Mouse (Mus musculus) stomach, embryonic 16.5 days (tissue): Measurements from ENCODE around the gene Tap2. TPM values are rescaled to one million over a fixed set of nuclear protein-coding genes. Genes with fewer than 3 reads are reported as not detected.
A peak's percentile ranks its signal among the peaks of the same experiment; 100 is the strongest.

Experiments
- ATAC-seq: fragments of 200-750 bp; cut with Nextera tagmentation; 2 replicates; pipeline ENCODE4 v1.8.0; 2017; ENCODE audit warnings: moderate number of reproducible peaks, moderate TSS enrichment; ENCODE audit not compliant: insufficient read depth, low FRiP score
- H3K27ac ChIP-seq: fragments of 300-500 bp; sonication (generic); 2 replicates; pipeline ENCODE4 v1.5.1; 2014; ENCODE audit warnings: low read length
- H3K27me3 ChIP-seq: fragments of 300-500 bp; sonication (generic); 2 replicates; pipeline ENCODE4 v1.6.1; 2014; ENCODE audit warnings: low read length, control low read depth, mixed read lengths; ENCODE audit not compliant: control insufficient read depth, insufficient read depth
- H3K36me3 ChIP-seq: fragments of 300-500 bp; sonication (generic); 2 replicates; pipeline ENCODE4 v1.6.1; 2014; ENCODE audit warnings: low read length; ENCODE audit not compliant: control insufficient read depth, insufficient read depth
- H3K4me1 ChIP-seq: fragments of 300-500 bp; sonication (generic); 2 replicates; pipeline ENCODE4 v1.6.1; 2014; ENCODE audit warnings: low read length, control low read depth, mixed read lengths; ENCODE audit not compliant: control insufficient read depth, insufficient read depth
- H3K4me2 ChIP-seq: fragments of 300-500 bp; sonication (generic); 2 replicates; pipeline ENCODE4 v1.6.1; 2014; ENCODE audit warnings: low read depth, low read length, mixed read lengths
- H3K4me3 ChIP-seq: fragments of 300-500 bp; sonication (generic); replicated peaks from 2 replicates; pipeline ENCODE4 v1.5.1; 2014; ENCODE audit warnings: mild to moderate bottlenecking, low read length
- H3K9ac ChIP-seq: fragments of 300-500 bp; sonication (generic); 2 replicates; pipeline ENCODE4 v1.6.1; 2014; ENCODE audit warnings: low read length
- H3K9me3 ChIP-seq: fragments of 300-500 bp; sonication (generic); replicated peaks from 2 replicates; pipeline ENCODE4 v1.6.1; 2016; ENCODE audit warnings: low read length, control low read depth; ENCODE audit not compliant: control insufficient read depth
- WGBS: fragments of 180-500 bp; shearing (Covaris S2); extraction: QIAGEN DNeasy Blood & Tissue Kit; methylation state at CpG from one replicate; pipeline ENCODE4 v1.1.7; 2014; 5-methylcytosine and 5-hydroxymethylcytosine counted together
- polyA plus RNA-seq: library from polyadenylated mRNA; unstranded; fragments of >200 nt; fragmentation: Nextera tagmentation; extraction: Ambion mirVana; gene quantifications from 2 replicates; pipeline ENCODE4 v1.2.1, GENCODE M21; 2015

The Tap2 gene
- polyA plus RNA-seq, 1 experiment from 2014 or later, result 7.1 TPM

DNA sequence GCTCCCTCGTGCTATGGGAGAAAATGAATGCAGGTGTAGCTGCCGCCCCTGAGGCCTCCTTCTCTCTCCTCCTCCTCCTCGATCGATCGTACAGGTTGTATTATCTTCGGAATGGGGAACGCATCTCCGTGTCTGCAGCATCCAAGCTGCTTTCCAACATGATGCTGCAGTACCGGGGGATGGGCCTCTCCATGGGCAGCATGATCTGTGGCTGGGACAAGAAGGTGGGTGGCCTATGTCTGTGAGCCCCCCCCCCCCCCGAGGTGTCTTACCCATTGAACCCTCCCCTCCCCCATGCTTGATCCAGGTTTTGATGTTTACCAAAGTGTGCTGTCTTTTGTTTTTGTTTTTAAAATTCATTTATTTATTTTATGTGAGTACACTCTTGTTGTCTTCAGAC lies 3.3 kb upstream of the Tap2 start:
- Histone ChIP-seq H3K27me3 (peaks cover 30% of the 10 kb centered on the region), H3K9ac (no peak overlapping the region), H3K4me3 (no peak overlapping the region), H3K9me3 (no peaks in the 10 kb centered on the region), H3K36me3 (no peaks in the 10 kb centered on the region), H3K4me1 (peaks cover 13% of the 10 kb centered on the region), H3K4me2 (no peak overlapping the region), H3K27ac (no peak overlapping the region)
- 85% methylated on average over 10 of the region's 10 CpGs for WGBS
- no peak for ATAC-seq

DNA sequence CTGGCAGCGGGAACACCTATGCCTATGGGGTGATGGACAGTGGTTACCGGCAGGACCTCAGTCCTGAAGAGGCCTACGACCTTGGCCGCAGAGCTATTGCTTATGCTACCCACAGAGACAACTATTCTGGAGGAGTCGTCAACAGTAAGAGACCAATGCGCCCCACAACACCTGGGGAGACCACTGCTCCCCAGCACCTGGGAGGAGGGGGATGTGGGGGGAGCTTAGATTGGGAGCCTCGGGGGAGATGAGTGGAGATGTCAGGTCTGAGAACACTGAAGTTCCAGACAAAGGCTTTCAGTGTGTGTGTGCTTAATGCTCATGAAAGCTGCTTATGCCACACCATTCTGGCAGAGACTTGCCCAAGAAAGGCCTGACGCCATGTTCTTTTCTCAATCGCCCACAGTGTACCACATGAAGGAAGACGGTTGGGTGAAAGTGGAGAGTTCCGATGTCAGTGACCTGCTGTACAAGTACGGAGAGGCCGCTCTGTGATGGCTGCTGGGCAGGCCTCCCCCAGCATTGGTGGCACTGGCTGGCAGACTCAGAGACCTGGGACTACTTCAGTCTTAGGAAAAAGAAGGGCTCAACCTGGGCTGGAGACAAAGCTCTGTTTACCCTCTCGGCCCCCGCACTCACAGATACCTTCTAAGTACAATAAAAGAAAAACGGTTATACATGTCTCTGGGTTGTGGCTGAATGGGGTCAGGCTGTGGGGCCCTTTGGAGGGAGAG lies 2.4 kb upstream of the Tap2 start:
- Histone ChIP-seq H3K27ac (no peak overlapping the region), H3K4me2 (no peak overlapping the region), H3K9me3 (no peaks in the 10 kb centered on the region), H3K4me3 (no peak overlapping the region), H3K27me3 (peaks cover 30% of the 10 kb centered on the region), H3K9ac (no peak overlapping the region), H3K36me3 (no peaks in the 10 kb centered on the region), H3K4me1 (peaks cover 19% of the 10 kb centered on the region)
- 85% methylated on average over 16 of the region's 16 CpGs for WGBS
- no peak for ATAC-seq

DNA sequence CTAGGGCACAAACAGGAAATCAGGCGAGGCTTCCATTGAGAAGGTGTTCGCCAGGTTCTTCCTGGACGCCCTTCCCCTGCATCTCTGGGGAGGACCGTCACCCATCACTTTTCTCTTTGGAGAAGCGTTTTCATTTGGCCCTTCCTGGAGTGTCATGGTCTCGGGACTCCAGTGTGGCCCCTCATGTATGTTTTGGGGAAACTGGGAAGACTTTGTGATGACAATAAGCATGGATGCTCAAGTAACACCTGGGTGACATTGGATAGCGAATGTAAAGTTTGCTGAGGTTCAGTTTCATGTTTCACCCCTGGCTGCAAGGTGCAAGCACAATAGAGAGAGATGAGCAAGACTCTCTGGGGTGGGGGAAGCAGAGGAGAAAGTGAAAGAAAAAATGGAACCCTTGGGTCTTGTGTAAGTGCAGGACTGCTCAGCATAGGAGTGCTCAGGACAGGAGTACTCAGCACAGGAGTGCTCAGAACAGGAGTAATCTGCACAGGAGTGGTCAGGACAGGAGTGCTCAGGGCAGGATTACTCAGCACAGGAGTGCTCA lies 1.7 kb upstream of the Tap2 start:
- peaks cover 24% of the 10 kb centered on the region for H3K27me3 ChIP-seq
- no peak overlapping the region for H3K9ac ChIP-seq
- no peak overlapping the region for H3K27ac ChIP-seq
- H3K9me3 ChIP-seq, result no peaks in the 10 kb centered on the region
- 67% methylated on average over 7 of the region's 7 CpGs for WGBS
- no peak for ATAC-seq
- H3K4me1 ChIP-seq, result peaks cover 19% of the 10 kb centered on the region
- no peak overlapping the region for H3K4me3 ChIP-seq
- no peak overlapping the region for H3K4me2 ChIP-seq
- no peaks in the 10 kb centered on the region for H3K36me3 ChIP-seq

DNA sequence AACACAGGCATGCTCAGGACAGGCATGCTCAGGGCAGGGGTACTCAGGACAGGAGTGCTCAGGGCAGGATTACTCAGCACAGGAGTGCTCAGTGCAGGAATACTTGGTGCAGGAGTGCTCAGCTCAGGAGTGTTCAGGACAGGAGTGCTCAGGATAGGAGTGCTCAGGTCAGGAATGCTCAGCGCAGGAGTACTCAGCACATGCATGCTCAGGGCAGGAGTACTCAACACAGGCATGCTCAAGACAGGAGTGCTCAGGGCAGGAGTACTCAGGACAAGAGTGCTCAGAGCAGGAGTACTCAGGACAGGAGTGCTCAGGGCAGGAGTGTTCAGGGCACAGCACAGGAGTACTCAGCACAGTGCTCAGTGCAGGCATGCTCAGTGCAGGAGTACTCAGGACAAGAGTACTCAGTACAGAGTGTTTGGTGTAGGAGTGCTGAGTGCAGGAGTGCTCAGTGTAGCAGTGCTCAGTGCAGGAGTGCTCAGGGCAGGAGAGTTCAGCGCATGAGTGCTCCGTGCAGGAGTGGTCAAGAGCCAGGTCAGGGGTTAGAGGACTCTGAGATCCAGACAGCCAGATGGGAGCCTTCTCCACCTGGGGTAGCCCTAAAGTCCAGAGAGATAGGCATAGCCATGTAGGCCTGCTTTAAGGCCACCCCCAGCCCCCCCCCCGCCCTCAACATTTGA lies 426 bp upstream of the Tap2 start:
- Histone ChIP-seq H3K27me3 (peaks cover 15% of the 10 kb centered on the region), H3K9ac (no peak overlapping the region), H3K4me2 (no peak overlapping the region), H3K4me1 (peaks cover 14% of the 10 kb centered on the region), H3K9me3 (no peaks in the 10 kb centered on the region), H3K36me3 (no peaks in the 10 kb centered on the region), H3K4me3 (no peak overlapping the region), H3K27ac (no peak overlapping the region)
- WGBS, result 78% methylated on average over 4 of the region's 4 CpGs
- no peak for ATAC-seq

DNA sequence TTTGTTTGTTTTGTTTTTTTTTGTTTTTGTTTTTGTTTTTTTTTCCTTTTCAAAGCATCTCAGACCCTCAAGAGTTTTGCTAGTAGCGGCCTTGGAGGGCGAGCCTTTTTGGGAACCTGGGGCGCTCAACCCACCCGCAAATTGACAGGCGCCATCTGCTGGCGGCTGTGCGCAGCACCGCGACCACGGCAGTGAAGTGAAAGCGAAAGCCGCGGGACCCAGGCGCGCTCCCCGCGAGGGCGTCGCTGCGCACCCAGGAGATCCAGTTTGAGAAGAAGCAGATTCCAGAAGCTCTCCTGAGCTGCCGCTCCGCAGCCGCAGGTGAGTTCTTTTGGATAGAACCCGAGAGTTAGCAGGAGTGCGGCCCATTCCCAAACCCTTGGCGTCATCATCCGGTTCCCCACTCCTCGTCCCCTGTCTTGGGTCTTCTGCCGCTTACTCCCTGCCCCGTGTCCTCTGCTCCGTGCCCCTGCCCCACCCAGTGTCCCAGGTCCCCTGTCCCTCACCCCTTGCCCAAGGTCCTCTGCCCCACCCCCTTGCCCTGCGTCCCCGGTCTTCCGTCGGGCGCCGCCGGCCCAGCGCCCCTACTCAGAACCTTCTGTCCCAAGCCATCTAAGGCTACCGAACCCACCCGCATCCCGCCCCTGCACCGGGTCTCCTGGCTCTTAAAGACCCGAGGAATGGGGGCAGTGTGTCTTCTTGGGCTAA lies 1.1 kb downstream of the Tap2 start:
- Histone ChIP-seq H3K9me3 (no peaks in the 10 kb centered on the region), H3K4me2 (peak overlapping the region; percentile 98), H3K27ac (no peak overlapping the region), H3K27me3 (peaks cover 7% of the 10 kb centered on the region), H3K4me1 (peaks cover 8% of the 10 kb centered on the region), H3K9ac (peak overlapping the region; percentile 81), H3K4me3 (peak overlapping the region; percentile 84), H3K36me3 (no peaks in the 10 kb centered on the region)
- ATAC-seq, result peak; percentile 67; the same call in 1 of the 2 replicates
- 2% methylated on average over 44 of the region's 44 CpGs for WGBS

DNA sequence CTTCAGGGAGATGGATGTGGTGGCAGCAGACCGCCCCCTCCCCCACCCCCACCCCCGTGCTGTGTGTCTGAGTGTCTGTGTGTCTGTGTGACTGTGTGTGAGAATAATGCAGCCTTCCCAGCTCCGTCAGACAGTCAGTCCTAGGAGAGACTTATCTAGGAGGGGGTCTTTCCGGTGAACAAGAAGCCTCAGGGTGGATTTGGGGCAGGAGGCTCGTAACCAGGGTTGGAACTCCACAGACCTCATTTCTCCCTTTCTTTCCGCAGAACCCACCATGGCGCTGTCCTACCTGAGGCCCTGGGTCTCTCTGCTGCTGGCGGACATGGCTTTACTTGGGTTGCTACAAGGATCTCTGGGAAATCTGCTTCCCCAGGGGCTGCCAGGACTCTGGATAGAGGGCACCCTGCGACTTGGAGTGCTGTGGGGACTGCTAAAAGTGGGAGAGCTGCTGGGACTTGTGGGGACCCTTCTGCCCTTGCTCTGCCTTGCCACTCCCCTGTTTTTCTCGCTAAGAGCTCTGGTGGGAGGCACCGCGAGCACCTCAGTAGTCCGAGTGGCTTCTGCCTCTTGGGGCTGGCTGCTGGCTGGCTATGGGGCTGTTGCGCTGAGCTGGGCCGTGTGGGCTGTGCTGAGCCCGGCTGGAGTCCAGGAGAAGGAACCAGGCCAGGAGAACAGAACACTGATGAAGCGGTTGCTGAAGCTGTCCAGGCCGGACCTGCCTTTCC lies 1.9 kb downstream of the Tap2 start:
- H3K9ac ChIP-seq, result peak overlapping the region; percentile 81
- no peaks in the 10 kb centered on the region for H3K36me3 ChIP-seq
- H3K4me3 ChIP-seq, result peak overlapping the region; percentile 84
- peaks cover 3% of the 10 kb centered on the region for H3K27me3 ChIP-seq
- 18% methylated on average over 18 of the region's 18 CpGs for WGBS
- H3K9me3 ChIP-seq, result no peaks in the 10 kb centered on the region; the same call in 1 of the 2 replicates
- H3K4me2 ChIP-seq, result peak overlapping the region; percentile 98
- no peak overlapping the region for H3K27ac ChIP-seq
- peak; percentile 39; the same call in 1 of the 2 replicates for ATAC-seq
- H3K4me1 ChIP-seq, result peaks cover 8% of the 10 kb centered on the region

DNA sequence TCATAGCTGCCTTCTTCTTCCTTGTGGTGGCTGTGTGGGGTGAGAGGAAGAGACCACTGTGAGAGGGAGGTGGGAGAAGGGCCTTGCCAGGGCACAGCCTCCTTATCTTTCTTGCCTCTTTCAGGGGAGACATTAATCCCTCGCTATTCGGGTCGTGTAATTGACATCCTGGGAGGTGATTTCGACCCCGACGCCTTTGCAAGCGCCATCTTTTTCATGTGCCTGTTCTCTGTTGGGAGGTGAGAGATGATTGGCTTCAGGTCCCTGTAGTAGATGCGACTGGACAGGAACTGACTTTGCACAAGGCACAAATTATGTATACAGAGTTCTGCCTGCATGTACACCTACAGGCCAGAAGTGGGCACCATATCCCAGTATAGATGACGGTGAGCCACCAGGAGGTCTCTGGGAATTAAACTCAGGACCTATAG lies 2.4 kb downstream of the Tap2 start:
- 22% methylated on average over 9 of the region's 9 CpGs for WGBS
- Histone ChIP-seq H3K4me3 (0 out of 2 replicates have a peak overlapping the region, but pooled peaks have one; percentile 84), H3K36me3 (no peaks in the 10 kb centered on the region), H3K4me2 (peak overlapping the region; percentile 98), H3K9me3 (no peaks in the 10 kb centered on the region; the same call in 1 of the 2 replicates), H3K27me3 (peaks cover 3% of the 10 kb centered on the region), H3K27ac (no peak overlapping the region), H3K4me1 (peaks cover 8% of the 10 kb centered on the region), H3K9ac (no peak overlapping the region)
- ATAC-seq, result no peak

DNA sequence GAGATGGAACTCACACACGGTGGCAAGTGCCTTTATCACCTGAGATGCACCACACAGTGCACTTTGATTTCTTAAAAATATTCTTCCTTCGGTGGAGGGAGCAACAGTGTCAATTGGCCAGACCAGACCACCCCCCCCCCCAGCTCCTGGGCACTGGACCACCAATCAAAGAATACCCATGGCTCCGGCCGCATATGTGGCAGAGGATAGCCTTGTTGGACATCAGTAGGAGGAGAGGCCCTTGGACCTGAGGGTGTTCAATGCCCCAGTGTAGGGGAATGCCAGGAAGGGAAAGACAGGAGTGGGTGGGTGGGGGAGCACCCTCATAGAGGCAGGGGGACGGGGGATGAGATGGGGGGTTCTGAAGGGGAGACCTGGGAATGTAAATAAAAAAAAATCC lies 3.4 kb downstream of the Tap2 start:
- 77% methylated on average over 5 of the region's 5 CpGs for WGBS
- no peak overlapping the region for H3K27ac ChIP-seq
- no peak overlapping the region for H3K4me3 ChIP-seq
- peaks cover 3% of the 10 kb centered on the region for H3K27me3 ChIP-seq
- peaks cover 8% of the 10 kb centered on the region for H3K4me1 ChIP-seq
- H3K9ac ChIP-seq, result no peak overlapping the region
- no peak overlapping the region for H3K4me2 ChIP-seq
- H3K36me3 ChIP-seq, result no peaks in the 10 kb centered on the region
- H3K9me3 ChIP-seq, result no peaks in the 10 kb centered on the region; the same call in 1 of the 2 replicates
- no peak for ATAC-seq
